Mouse (Mus musculus) hindbrain, embryonic 11.5 days (tissue): ENCODE data around the gene Serpinb1b. TPM values are rescaled to one million over a fixed set of nuclear protein-coding genes. Genes with fewer than 3 reads are reported as not detected.

ENCODE experiments used
- ATAC-seq: fragments of 200-750 bp; cut with Nextera tagmentation; 2 replicates; pipeline ENCODE4 v1.8.0; 2017; ENCODE audit warnings: mild to moderate bottlenecking, moderate TSS enrichment, moderate library complexity; ENCODE audit not compliant: low FRiP score
- DNase-seq: peaks from one replicate; pipeline ENCODE4 v3.0.0-alpha.2; 2015; ENCODE audit warnings: low spot score
- H3K27ac ChIP-seq: fragments of 300-500 bp; sonication (generic); 2 replicates; pipeline ENCODE4 v1.5.1; 2014; ENCODE audit warnings: mild to moderate bottlenecking, low read depth, low read length
- H3K27me3 ChIP-seq: fragments of 300-500 bp; sonication (generic); 2 replicates; pipeline ENCODE4 v1.6.1; 2014; ENCODE audit warnings: mild to moderate bottlenecking, low read length, moderate library complexity, mixed read lengths; ENCODE audit not compliant: control insufficient read depth, insufficient read depth
- H3K36me3 ChIP-seq: fragments of 300-500 bp; sonication (generic); 2 replicates; pipeline ENCODE4 v1.6.1; 2014; ENCODE audit warnings: mild to moderate bottlenecking, low read length, moderate library complexity, mixed read lengths; ENCODE audit not compliant: control insufficient read depth, insufficient read depth
- H3K4me1 ChIP-seq: fragments of 300-500 bp; sonication (generic); replicated peaks from 2 replicates; pipeline ENCODE4 v1.6.1; 2014; ENCODE audit warnings: low read length, mixed read lengths; ENCODE audit not compliant: control insufficient read depth, insufficient read depth
- H3K4me2 ChIP-seq: fragments of 300-500 bp; sonication (generic); replicated peaks from 2 replicates; pipeline ENCODE4 v1.6.1; 2014; ENCODE audit warnings: mild to moderate bottlenecking, low read depth, low read length
- H3K4me3 ChIP-seq: fragments of 300-500 bp; sonication (generic); 2 replicates; pipeline ENCODE4 v1.5.1; 2014; ENCODE audit warnings: low read depth, low read length
- H3K9ac ChIP-seq: fragments of 300-500 bp; sonication (generic); 2 replicates; pipeline ENCODE4 v1.6.1; 2014; ENCODE audit warnings: low read depth, low read length
- H3K9me3 ChIP-seq: fragments of 300-500 bp; sonication (generic); 2 replicates; pipeline ENCODE4 v1.6.1; 2016; ENCODE audit warnings: low read length; ENCODE audit not compliant: control insufficient read depth
- WGBS: fragments of 180-500 bp; shearing (Covaris S2); extraction: QIAGEN DNeasy Blood & Tissue Kit; methylation state at CpG from one replicate; pipeline ENCODE4 v1.1.7; 2014; 5-methylcytosine and 5-hydroxymethylcytosine counted together
- polyA plus RNA-seq: library from polyadenylated mRNA; unstranded; fragments of >200 nt; fragmentation: Nextera tagmentation; extraction: Ambion mirVana; gene quantifications from 2 replicates; pipeline ENCODE4 v1.2.1, GENCODE M21; 2014

The Serpinb1b gene
- polyA plus RNA-seq, 1 experiment from 2014 or later: 4.1 TPM

- H3K36me3 ChIP-seq: no peaks in the 10 kb centered on the region
- H3K9me3 ChIP-seq: no peaks in the 10 kb centered on the region
- no peak overlapping the region for H3K9ac ChIP-seq
- no peak overlapping the region for H3K27ac ChIP-seq
- H3K27me3 ChIP-seq: no peaks in the 10 kb centered on the region
- DNase-seq (no peak), ATAC-seq (no peak)
- H3K4me1 ChIP-seq: no peaks in the 10 kb centered on the region
- H3K4me2 ChIP-seq: no peak overlapping the region
- WGBS: 72% methylated on average over 5 of the region's 5 CpGs
- H3K4me3 ChIP-seq: no peak overlapping the region
These were observed 6.8 kb downstream of the Serpinb1b start for GRCm38 (mm10) chr13:33084975-33085694.

GRCm38 (mm10) chr13:33085695-33086432 is 7.5 kb downstream of the Serpinb1b start:
- DNase-seq (no peak), ATAC-seq (no peak)
- Histone ChIP-seq H3K4me2 (no peak overlapping the region), H3K4me3 (no peak overlapping the region), H3K27ac (no peak overlapping the region), H3K9ac (no peak overlapping the region), H3K4me1 (no peaks in the 10 kb centered on the region), H3K36me3 (no peaks in the 10 kb centered on the region), H3K9me3 (no peaks in the 10 kb centered on the region), H3K27me3 (no peaks in the 10 kb centered on the region)

- Histone ChIP-seq H3K36me3 (no peaks in the 10 kb centered on the region), H3K4me2 (no peak overlapping the region), H3K27me3 (no peaks in the 10 kb centered on the region), H3K4me1 (no peaks in the 10 kb centered on the region), H3K9ac (no peak overlapping the region), H3K27ac (no peak overlapping the region), H3K9me3 (no peaks in the 10 kb centered on the region), H3K4me3 (no peak overlapping the region)
- 73% methylated on average over 3 of the region's 3 CpGs for WGBS
- ATAC-seq (no peak), DNase-seq (no peak)
These were observed 11.2 kb downstream of the Serpinb1b start for GRCm38 (mm10) chr13:33089566-33089965.

GRCm38 (mm10) chr13:33090546-33090945 is 12.2 kb downstream of the Serpinb1b start:
- WGBS: 52% methylated on average over 1 of the region's 1 CpGs
- Histone ChIP-seq H3K36me3 (no peaks in the 10 kb centered on the region), H3K9me3 (no peaks in the 10 kb centered on the region), H3K4me1 (no peaks in the 10 kb centered on the region), H3K4me2 (no peak overlapping the region), H3K4me3 (no peak overlapping the region), H3K27ac (no peak overlapping the region), H3K27me3 (no peaks in the 10 kb centered on the region), H3K9ac (no peak overlapping the region)
- ATAC-seq (no peak), DNase-seq (no peak)

- ATAC-seq: no peak
- Histone ChIP-seq H3K36me3 (no peaks in the 10 kb centered on the region), H3K4me3 (no peak overlapping the region), H3K27ac (no peak overlapping the region), H3K27me3 (no peaks in the 10 kb centered on the region), H3K9me3 (no peaks in the 10 kb centered on the region), H3K4me1 (no peaks in the 10 kb centered on the region), H3K9ac (no peak overlapping the region), H3K4me2 (no peak overlapping the region)
- 88% methylated on average over 1 of the region's 1 CpGs for WGBS
- DNase-seq: no peak
These were observed 12.9 kb downstream of the Serpinb1b start for GRCm38 (mm10) chr13:33091306-33091705.

- H3K9me3 ChIP-seq: no peaks in the 10 kb centered on the region
- no peak for DNase-seq
- 85% methylated on average over 1 of the region's 1 CpGs for WGBS
- no peak overlapping the region for H3K27ac ChIP-seq
- H3K4me3 ChIP-seq: no peak overlapping the region
- no peaks in the 10 kb centered on the region for H3K36me3 ChIP-seq
- H3K4me1 ChIP-seq: no peaks in the 10 kb centered on the region
- H3K4me2 ChIP-seq: no peak overlapping the region
- ATAC-seq: no peak
- no peak overlapping the region for H3K9ac ChIP-seq
- no peaks in the 10 kb centered on the region for H3K27me3 ChIP-seq
These were observed 17.2 kb downstream of the Serpinb1b start for GRCm38 (mm10) chr13:33095575-33095974.

GRCm38 (mm10) chr13:33105626-33106025 is 27.3 kb downstream of the Serpinb1b start:
- Histone ChIP-seq H3K4me3 (no peak overlapping the region), H3K36me3 (no peaks in the 10 kb centered on the region)
- ATAC-seq: no peak

GRCm38 (mm10) chr13:33113054-33113453 is 34.7 kb downstream of the Serpinb1b start:
- Histone ChIP-seq H3K4me2 (no peak overlapping the region), H3K4me1 (no peaks in the 10 kb centered on the region), H3K9ac (no peak overlapping the region), H3K4me3 (no peak overlapping the region), H3K9me3 (no peaks in the 10 kb centered on the region), H3K27ac (no peak overlapping the region), H3K27me3 (no peaks in the 10 kb centered on the region), H3K36me3 (no peaks in the 10 kb centered on the region)
- no peak for DNase-seq
- ATAC-seq: no peak
- 69% methylated on average over 3 of the region's 3 CpGs for WGBS

More at GRCm38 (mm10) chr13:33105626-33106025, 27.3 kb downstream of the Serpinb1b start:
- Histone ChIP-seq H3K9ac (no peak overlapping the region), H3K9me3 (no peaks in the 10 kb centered on the region), H3K27me3 (no peaks in the 10 kb centered on the region), H3K4me2 (no peak overlapping the region), H3K4me1 (no peaks in the 10 kb centered on the region), H3K27ac (no peak overlapping the region)
- no peak for DNase-seq

GRCm38 (mm10) chr13:33137717-33138116 is 59.3 kb downstream of the Serpinb1b start:
- DNase-seq (no peak), ATAC-seq (no peak)
- Histone ChIP-seq H3K9ac (no peak overlapping the region), H3K36me3 (no peaks in the 10 kb centered on the region), H3K27ac (no peak overlapping the region), H3K4me3 (no peak overlapping the region), H3K9me3 (no peaks in the 10 kb centered on the region), H3K27me3 (no peaks in the 10 kb centered on the region), H3K4me2 (no peak overlapping the region), H3K4me1 (no peaks in the 10 kb centered on the region)
- WGBS: 94% methylated on average over 2 of the region's 2 CpGs
